Mouse (Mus musculus): Measurements from ENCODE around the gene Polr2b. TPM values are rescaled to one million over a fixed set of nuclear protein-coding genes. Genes with fewer than 3 reads are reported as not detected.

Gene Polr2b
- total and polyA plus RNA-seq, 2 experiments from 2014 or later, result 21.8 to 26.4 TPM

GRCm38 (mm10) chr5:77273151-77273550 lies 36.8 kb upstream of the Polr2b start:
- H3K4me3 ChIP-seq (ENCODE audit: low read depth, low read length), result no peak overlapping the region
- WGBS, result 77% methylated on average over 7 of the region's 7 CpGs
- DNase-seq (ENCODE audit: low spot score), result no peak
- H3K4me2 ChIP-seq (ENCODE audit: low read depth, low read length), result no peak overlapping the region
- no peaks in the 10 kb centered on the region for H3K9me3 ChIP-seq (replicated peaks; ENCODE audit: control insufficient read depth, low read length)
- no peak overlapping the region for H3K9ac ChIP-seq (replicated peaks; ENCODE audit: low read depth, low read length)
- no peak for ATAC-seq (ENCODE audit: insufficient read depth, low read depth)
- H3K36me3 ChIP-seq (replicated peaks; ENCODE audit: control insufficient read depth, insufficient read depth, low read length), result peaks cover 64% of the 10 kb centered on the region
- TF ChIP-seq EP300 (IDR thresholded peaks at IDR 0.05; ENCODE audit: low read depth) (no peak), CTCF (IDR thresholded peaks at IDR 0.05; ENCODE audit: low read depth) (no peak)
- H3K27me3 ChIP-seq (ENCODE audit: control insufficient read depth, insufficient read depth, low read length), result no peaks in the 10 kb centered on the region
- no peak overlapping the region for H3K27ac ChIP-seq (ENCODE audit: low read depth)
- H3K4me1 ChIP-seq (ENCODE audit: control insufficient read depth, insufficient read depth), result peaks cover 6% of the 10 kb centered on the region; the same call in 1 of the 2 replicates

GRCm38 (mm10) chr5:77275950-77276349 lies 34.0 kb upstream of the Polr2b start:
- ATAC-seq (ENCODE audit: insufficient read depth, low read depth), result no peak
- no peak overlapping the region for H3K4me2 ChIP-seq (ENCODE audit: low read depth, low read length)
- no peaks in the 10 kb centered on the region for H3K4me1 ChIP-seq (ENCODE audit: control insufficient read depth, insufficient read depth)
- no peak overlapping the region for H3K27ac ChIP-seq (ENCODE audit: low read depth)
- H3K9me3 ChIP-seq (replicated peaks; ENCODE audit: control insufficient read depth, low read length), result no peaks in the 10 kb centered on the region
- H3K9ac ChIP-seq (replicated peaks; ENCODE audit: low read depth, low read length), result no peak overlapping the region
- DNase-seq (ENCODE audit: low spot score), result no peak
- TF ChIP-seq CTCF (IDR thresholded peaks at IDR 0.05; ENCODE audit: low read depth) (peak; percentile 52), EP300 (IDR thresholded peaks at IDR 0.05; ENCODE audit: low read depth) (no peak)
- WGBS, result 92% methylated on average over 5 of the region's 5 CpGs
- H3K4me3 ChIP-seq (ENCODE audit: low read depth, low read length), result no peak overlapping the region
- peaks cover 74% of the 10 kb centered on the region for H3K36me3 ChIP-seq (replicated peaks; ENCODE audit: control insufficient read depth, insufficient read depth, low read length)
- H3K27me3 ChIP-seq (ENCODE audit: control insufficient read depth, insufficient read depth, low read length), result no peaks in the 10 kb centered on the region

GRCm38 (mm10) chr5:77277204-77277603 lies 32.7 kb upstream of the Polr2b start:
- no peak overlapping the region for H3K27ac ChIP-seq (ENCODE audit: low read depth)
- no peak overlapping the region for H3K9ac ChIP-seq (replicated peaks; ENCODE audit: low read depth, low read length)
- H3K4me1 ChIP-seq (ENCODE audit: control insufficient read depth, insufficient read depth), result no peaks in the 10 kb centered on the region
- no peak overlapping the region for H3K4me3 ChIP-seq (ENCODE audit: low read depth, low read length)
- TF ChIP-seq EP300 (IDR thresholded peaks at IDR 0.05; ENCODE audit: low read depth) (no peak), CTCF (IDR thresholded peaks at IDR 0.05; ENCODE audit: low read depth) (no peak)
- DNase-seq (ENCODE audit: low spot score) (no peak), ATAC-seq (ENCODE audit: insufficient read depth, low read depth) (no peak)
- no peaks in the 10 kb centered on the region for H3K9me3 ChIP-seq (replicated peaks; ENCODE audit: control insufficient read depth, low read length)
- WGBS, result 90% methylated on average over 6 of the region's 6 CpGs
- no peak overlapping the region for H3K4me2 ChIP-seq (ENCODE audit: low read depth, low read length)
- H3K36me3 ChIP-seq (replicated peaks; ENCODE audit: control insufficient read depth, insufficient read depth, low read length), result peaks cover 84% of the 10 kb centered on the region
- H3K27me3 ChIP-seq (ENCODE audit: control insufficient read depth, insufficient read depth, low read length), result no peaks in the 10 kb centered on the region

- ATAC-seq (ENCODE audit: insufficient read depth, low read depth) (no peak; the same call in 1 of the 2 replicates), DNase-seq (ENCODE audit: low spot score) (no peak)
- WGBS, result 84% methylated on average over 19 of the region's 20 CpGs
- H3K9me3 ChIP-seq (replicated peaks; ENCODE audit: control insufficient read depth, low read length), result no peaks in the 10 kb centered on the region
- H3K9ac ChIP-seq (replicated peaks; ENCODE audit: low read depth, low read length), result no peak overlapping the region
- H3K4me2 ChIP-seq (ENCODE audit: low read depth, low read length), result no peak overlapping the region
- H3K36me3 ChIP-seq (replicated peaks; ENCODE audit: control insufficient read depth, insufficient read depth, low read length), result peaks cover 78% of the 10 kb centered on the region
- H3K4me3 ChIP-seq (ENCODE audit: low read depth, low read length), result no peak overlapping the region
- TF ChIP-seq CTCF (IDR thresholded peaks at IDR 0.05; ENCODE audit: low read depth) (no peak), EP300 (IDR thresholded peaks at IDR 0.05; ENCODE audit: low read depth) (no peak)
- no peaks in the 10 kb centered on the region for H3K27me3 ChIP-seq (ENCODE audit: control insufficient read depth, insufficient read depth, low read length)
- no peak overlapping the region for H3K27ac ChIP-seq (ENCODE audit: low read depth)
- H3K4me1 ChIP-seq (ENCODE audit: control insufficient read depth, insufficient read depth), result no peaks in the 10 kb centered on the region
These were observed 28.3 kb upstream of the Polr2b start for GRCm38 (mm10) chr5:77281518-77282174.

GRCm38 (mm10) chr5:77282242-77282641 lies 27.7 kb upstream of the Polr2b start:
- Histone ChIP-seq H3K4me1 (ENCODE audit: control insufficient read depth, insufficient read depth) (no peaks in the 10 kb centered on the region), H3K36me3 (replicated peaks; ENCODE audit: control insufficient read depth, insufficient read depth, low read length) (peaks cover 73% of the 10 kb centered on the region), H3K27me3 (ENCODE audit: control insufficient read depth, insufficient read depth, low read length) (no peaks in the 10 kb centered on the region), H3K4me3 (ENCODE audit: low read depth, low read length) (no peak overlapping the region), H3K4me2 (ENCODE audit: low read depth, low read length) (no peak overlapping the region), H3K9me3 (replicated peaks; ENCODE audit: control insufficient read depth, low read length) (no peaks in the 10 kb centered on the region), H3K9ac (replicated peaks; ENCODE audit: low read depth, low read length) (no peak overlapping the region), H3K27ac (ENCODE audit: low read depth) (no peak overlapping the region)
- ATAC-seq (ENCODE audit: insufficient read depth, low read depth), result no peak
- TF ChIP-seq EP300 (IDR thresholded peaks at IDR 0.05; ENCODE audit: low read depth), result no peak
- no peak for TF ChIP-seq CTCF (IDR thresholded peaks at IDR 0.05; ENCODE audit: low read depth)
- WGBS, result 83% methylated on average over 9 of the region's 9 CpGs
- DNase-seq (ENCODE audit: low spot score), result no peak

- 76% methylated on average over 7 of the region's 7 CpGs for WGBS
These were observed 24.3 kb upstream of the Polr2b start for GRCm38 (mm10) chr5:77285685-77286084.

More at GRCm38 (mm10) chr5:77285685-77286084, 24.3 kb upstream of the Polr2b start:
- no peak overlapping the region for H3K4me3 ChIP-seq (ENCODE audit: low read depth, low read length)
- no peak overlapping the region for H3K27ac ChIP-seq (ENCODE audit: low read depth)
- no peak for ATAC-seq (ENCODE audit: insufficient read depth, low read depth)
- peaks cover 58% of the 10 kb centered on the region for H3K36me3 ChIP-seq (replicated peaks; ENCODE audit: control insufficient read depth, insufficient read depth, low read length)
- H3K4me1 ChIP-seq (ENCODE audit: control insufficient read depth, insufficient read depth), result no peaks in the 10 kb centered on the region
- H3K27me3 ChIP-seq (ENCODE audit: control insufficient read depth, insufficient read depth, low read length), result no peaks in the 10 kb centered on the region
- no peak overlapping the region for H3K9ac ChIP-seq (replicated peaks; ENCODE audit: low read depth, low read length)
- H3K9me3 ChIP-seq (replicated peaks; ENCODE audit: control insufficient read depth, low read length), result no peaks in the 10 kb centered on the region
- H3K4me2 ChIP-seq (ENCODE audit: low read depth, low read length), result no peak overlapping the region
- TF ChIP-seq EP300 (IDR thresholded peaks at IDR 0.05; ENCODE audit: low read depth), result no peak
- no peak for TF ChIP-seq CTCF (IDR thresholded peaks at IDR 0.05; ENCODE audit: low read depth)
- DNase-seq (ENCODE audit: low spot score), result no peak

Measured in heart, postnatal 0 days (tissue).